Mouse (Mus musculus) adrenal gland, postnatal 0 days (tissue): ENCODE results near the gene Ssbp2. TPM values are rescaled to one million over a fixed set of nuclear protein-coding genes. Genes with fewer than 3 reads are reported as not detected.

ENCODE experiments used
- microRNA-seq: library from miRNA; unstranded; fragments of <30 nt; microRNA quantifications from one replicate; pipeline ENCODE4, GENCODE M21; 2016; ENCODE audit warnings: borderline replicate concordance; ENCODE audit not compliant: insufficient number of aligned reads
- polyA plus RNA-seq: library from polyadenylated mRNA; unstranded; fragments of >200 nt; fragmentation: Nextera tagmentation; extraction: Ambion mirVana; gene quantifications from 2 replicates; pipeline ENCODE4 v1.2.1, GENCODE M21; 2015

Gene Ssbp2
- 61.5 and 70.1 TPM in 2 replicates for polyA plus RNA-seq

DNA sequence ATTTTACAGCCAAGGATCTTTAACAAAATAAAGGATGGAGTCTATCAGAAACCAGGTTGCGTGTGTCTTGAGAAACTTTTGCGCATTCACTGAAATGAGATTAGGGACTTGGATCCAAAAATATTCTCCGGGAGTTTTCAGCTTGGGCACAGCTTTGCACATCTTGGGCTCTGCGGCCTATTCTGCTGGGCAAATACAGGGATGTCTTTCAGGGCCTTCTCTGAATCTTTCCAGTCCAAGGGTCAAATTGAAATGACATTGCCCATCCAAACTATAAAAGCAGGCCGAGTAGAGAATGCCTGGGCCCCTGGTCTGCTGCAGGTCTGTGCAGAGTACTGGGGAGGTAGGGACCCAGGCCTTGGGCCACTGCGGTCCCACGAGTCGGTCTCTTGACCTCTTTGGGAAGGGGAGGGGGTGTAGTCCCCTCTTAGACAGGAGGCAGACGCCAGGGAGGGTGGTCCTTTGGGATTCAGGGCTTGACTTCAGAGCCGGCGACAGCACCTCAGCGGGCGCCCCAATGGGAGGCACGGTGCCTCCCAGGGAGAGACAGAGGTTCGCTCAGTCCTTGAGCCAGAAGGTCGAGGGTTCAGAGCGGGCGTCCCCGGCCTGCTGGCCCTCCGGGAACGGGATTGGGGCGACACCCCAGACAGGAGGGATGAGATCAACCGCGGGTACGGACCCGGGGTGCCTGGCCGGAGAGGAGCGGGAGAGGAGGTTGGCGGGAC, at the start of gene Ssbp2:
TSS of gene Ssbp2 (plus strand) at position 388 of the 725 bp plus-strand sequence.

DNA sequence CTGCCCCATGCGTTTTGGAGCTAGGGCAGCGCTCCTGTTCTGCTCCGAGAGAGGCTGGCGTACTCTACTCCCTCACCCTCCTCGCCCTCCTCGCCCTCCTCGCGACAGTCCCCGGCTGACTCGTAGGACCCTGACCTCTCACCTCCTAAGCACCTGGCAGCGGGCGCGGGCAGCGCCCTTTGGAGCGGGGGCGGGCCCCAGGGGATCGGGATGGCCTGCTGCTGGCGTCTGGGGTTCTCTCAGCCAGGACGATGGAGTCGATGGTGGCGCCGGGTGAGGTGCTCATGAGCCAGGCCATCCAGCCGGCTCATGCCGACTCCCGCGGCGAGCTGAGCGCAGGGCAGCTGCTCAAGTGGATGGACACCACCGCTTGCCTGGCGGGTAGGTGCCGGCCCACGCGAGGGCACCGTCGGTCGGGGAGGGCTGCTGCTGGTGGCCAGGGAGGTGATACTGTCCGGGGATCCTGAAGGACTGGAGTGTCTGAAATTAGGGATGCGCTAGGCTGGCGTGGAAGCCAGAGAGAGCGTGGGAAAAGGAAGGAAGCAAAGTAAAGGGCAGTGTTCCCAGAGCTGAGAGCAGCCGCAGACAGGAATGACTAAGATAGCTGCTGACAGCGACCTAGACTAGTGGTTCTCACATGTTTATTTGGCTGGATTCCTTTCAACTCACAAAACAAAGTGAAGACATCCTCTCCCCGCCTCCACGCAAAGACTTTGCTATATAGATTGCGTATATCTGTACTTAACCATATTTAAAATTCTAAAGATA, 281.4 kb downstream of the Ssbp2 start, which contains the start of gene Acot12:
TSS of gene Acot12 (plus strand) at position 233 of the 768 bp plus-strand sequence.

Small RNAs within 50 kb of the gene (microRNA-seq; reads per million reads assigned to microRNA genes)
- gene Gm27656: not detected

Other genes starting within 250 kb of the Ssbp2 start
- gene Atg10, start 236.3 kb upstream of the Ssbp2 start, polyA plus RNA-seq: 28.2 and 44.3 TPM in 2 replicates